Mouse (Mus musculus) CH12.LX (cell line): ENCODE measurements around the gene Xylt1. TPM values are rescaled to one million over a fixed set of nuclear protein-coding genes. Genes with fewer than 3 reads are reported as not detected.

Source experiments
- DNase-seq: peaks from one replicate; pipeline ENCODE4 v3.0.0-alpha.2; 2013; ENCODE audit errors: extremely low read depth
- H3K27ac ChIP-seq: 2 replicates; pipeline ENCODE4 v1.5.1; 2012; ENCODE audit warnings: low read depth, mild to moderate bottlenecking, control low read depth, moderate library complexity; ENCODE audit not compliant: insufficient read depth
- H3K27me3 ChIP-seq: replicated peaks from 2 replicates; pipeline ENCODE3; 2012; ENCODE audit warnings: inconsistent platforms
- H3K36me3 ChIP-seq, 2 experiments: replicated peaks in 1 of 2; 2 replicates each; pipeline versions ENCODE3 to v1.6.1; 2012; ENCODE audit warnings: inconsistent platforms in 1 of 2, low read length in 1 of 2, mild to moderate bottlenecking in 1 of 2, mixed read lengths in 1 of 2, moderate library complexity in 1 of 2; ENCODE audit not compliant: control insufficient read depth in 1 of 2, insufficient read depth in 1 of 2
- H3K4me1 ChIP-seq, 2 experiments: 2 replicates each; pipeline ENCODE4 v1.6.1; 2012; ENCODE audit warnings: inconsistent platforms in 1 of 2, moderate library complexity in 1 of 2; ENCODE audit not compliant: insufficient read depth in 2 of 2, control insufficient read depth in 1 of 2
- H3K4me2 ChIP-seq: 2 replicates; pipeline ENCODE4 v1.6.1; 2012; ENCODE audit warnings: low read depth, mild to moderate bottlenecking, control low read depth; ENCODE audit not compliant: poor library complexity, insufficient read depth, severe bottlenecking
- H3K4me3 ChIP-seq, 3 experiments: fragments of 150-350 bp in 1 of 3; sonication (generic) in 1 of 3; replicated peaks in 1 of 3; 2 replicates each; pipeline versions ENCODE3 to v1.5.1; 2011 to 2012; ENCODE audit warnings: low read depth in 2 of 3, low read length in 2 of 3, mild to moderate bottlenecking in 2 of 3, moderate library complexity in 2 of 3, control low read depth in 1 of 3, improper control_type of control experiment in 1 of 3, inconsistent platforms in 1 of 3, mixed read lengths in 1 of 3; ENCODE audit not compliant: poor library complexity in 1 of 3
- H3K79me2 ChIP-seq: replicated peaks from 2 replicates; pipeline ENCODE4 v1.6.1; 2012; ENCODE audit warnings: mild to moderate bottlenecking, moderate library complexity; ENCODE audit not compliant: control insufficient read depth, poor library complexity, insufficient read depth, severe bottlenecking; ENCODE audit errors: extremely low read depth
- H3K9ac ChIP-seq: 2 replicates; pipeline ENCODE4 v1.6.1; 2012; ENCODE audit warnings: low read depth, mild to moderate bottlenecking, control low read depth, moderate library complexity; ENCODE audit not compliant: insufficient read depth
- H3K9me3 ChIP-seq: replicated peaks from 2 replicates; pipeline ENCODE3; 2012; ENCODE audit warnings: low read length, inconsistent platforms, mixed read lengths
- CHD1 ChIP-seq: IDR thresholded peaks from 2 replicates; pipeline ENCODE4 v1.6.1; 2012; ENCODE audit warnings: low read depth, low read length, improper control_type of control experiment, inconsistent platforms
- EP300 ChIP-seq: IDR thresholded peaks from 2 replicates; pipeline ENCODE4 v1.6.1; 2011; ENCODE audit warnings: low read length, improper control_type of control experiment
- GABPA ChIP-seq: IDR thresholded peaks from 2 replicates; pipeline ENCODE4 v1.6.1; 2012; ENCODE audit warnings: low read depth, low read length, improper control_type of control experiment, inconsistent platforms; ENCODE audit not compliant: insufficient replicate concordance
- HCFC1 ChIP-seq: IDR thresholded peaks from 2 replicates; pipeline ENCODE4 v1.6.1; 2012; ENCODE audit warnings: low read depth, mild to moderate bottlenecking, inconsistent platforms, low read length, improper control_type of control experiment
- IRF4 ChIP-seq: IDR thresholded peaks from 2 replicates; pipeline ENCODE4 v1.6.1; 2014; ENCODE audit warnings: low read depth, mild to moderate bottlenecking, inconsistent platforms, low read length, improper control_type of control experiment
- KAT2A ChIP-seq: IDR thresholded peaks from 2 replicates; pipeline ENCODE4 v1.6.1; 2012; ENCODE audit warnings: low read length, improper control_type of control experiment, inconsistent platforms; ENCODE audit not compliant: insufficient replicate concordance
- MAX ChIP-seq: IDR thresholded peaks from 2 replicates; pipeline ENCODE4 v1.6.1; 2011; ENCODE audit warnings: low read length, improper control_type of control experiment
- MEF2A ChIP-seq: IDR thresholded peaks from 2 replicates; pipeline ENCODE4 v1.6.1; 2014; ENCODE audit warnings: low read depth, mild to moderate bottlenecking, inconsistent platforms, low read length, improper control_type of control experiment, borderline replicate concordance
- MYC ChIP-seq: IDR thresholded peaks from 2 replicates; pipeline ENCODE4 v1.6.1; 2011; ENCODE audit warnings: low read depth, mild to moderate bottlenecking, improper control_type of control experiment, low read length
- NRF1 ChIP-seq: IDR thresholded peaks from 2 replicates; pipeline ENCODE4 v1.6.1; 2014; ENCODE audit warnings: low read depth, mild to moderate bottlenecking, inconsistent platforms, low read length, improper control_type of control experiment, moderate library complexity
- PAX5 ChIP-seq: IDR thresholded peaks from 2 replicates; pipeline ENCODE4 v1.6.1; 2012; ENCODE audit warnings: low read length, inconsistent platforms, mixed read lengths
- POLR2A ChIP-seq: IDR thresholded peaks from 2 replicates; pipeline ENCODE4 v1.6.1; 2011; ENCODE audit warnings: low read depth, mild to moderate bottlenecking, improper control_type of control experiment, low read length
- RCOR1 ChIP-seq: conservative IDR thresholded peaks from 2 replicates; pipeline ENCODE4 v1.6.1; 2012; ENCODE audit warnings: low read depth, mild to moderate bottlenecking, inconsistent platforms, low read length, improper control_type of control experiment
- SIN3A ChIP-seq: IDR thresholded peaks from 2 replicates; pipeline ENCODE4 v1.6.1; 2012; ENCODE audit warnings: low read length, improper control_type of control experiment, inconsistent platforms
- SMC3 ChIP-seq: IDR thresholded peaks from 2 replicates; pipeline ENCODE4 v1.6.1; 2011; ENCODE audit warnings: low read depth, low read length, improper control_type of control experiment
- TCF12 ChIP-seq: IDR thresholded peaks from 2 replicates; pipeline ENCODE4 v1.6.1; 2014; ENCODE audit warnings: low read depth, mild to moderate bottlenecking, inconsistent platforms, low read length, improper control_type of control experiment
- UBTF ChIP-seq: IDR thresholded peaks from 2 replicates; pipeline ENCODE4 v1.6.1; 2012; ENCODE audit warnings: low read depth, mild to moderate bottlenecking, inconsistent platforms, low read length, improper control_type of control experiment, moderate library complexity
- dilution Hi-C: fragments of 300-500 bp; cut with MboI; formaldehyde crosslinking; loops from 2 replicates; pipeline ENCODE4 v1.14.3; 2020; ENCODE audit warnings: low sequenced_read_pairs; ENCODE audit not compliant: extremely low pct_unique_long_range_greater_than_20kb, extremely low pct_ligation_motif_present
- in situ Hi-C: fragments of 300-500 bp; cut with MboI; formaldehyde crosslinking; loops from 3 replicates; pipeline ENCODE4 v1.14.3; 2019; ENCODE audit warnings: low sequenced_read_pairs, low pct_ligation_motif_present, low pct_unique_long_range_greater_than_20kb, mixed read lengths
- polyA plus RNA-seq: library from polyadenylated mRNA; unstranded; fragments of >175 nt; gene quantifications from 2 replicates; pipeline ENCODE4 v1.2.1, GENCODE M21; 2012; ENCODE audit warnings: low read depth; ENCODE audit not compliant: insufficient read length
- total RNA-seq, 2 experiments: library from RNA; depleted of rRNA; stranded (reverse); fragments of 300-350 nt in 1 of 2; fragments of >200 nt in 1 of 2; gene quantifications; 2 replicates each; pipeline ENCODE4 v1.2.3; 2012 to 2014

Xylt1 gene
- total and polyA plus RNA-seq, 3 experiments: 0.38 to 0.84 (median 0.38) TPM

- Histone ChIP-seq H3K9me3 (no peaks in the 10 kb centered on the region), H3K4me1 (peaks cover 0 to 17% of the 10 kb centered on the region in 2 experiments; a peak in 2 of 4 replicates), H3K27ac (no peak overlapping the region), H3K4me2 (no peak overlapping the region), H3K79me2 (no peaks in the 10 kb centered on the region), H3K9ac (no peak overlapping the region), H3K36me3 (no peaks in the 10 kb centered on the region), H3K27me3 (no peaks in the 10 kb centered on the region), H3K4me3 (no peak overlapping the region)
- in situ Hi-C loops: no loop called here
- TF ChIP-seq TCF12 (no peak), RCOR1 (no peak), NRF1 (no peak)
- dilution Hi-C loops: no loop called here
- DNase-seq: no peak
Measured at GRCm38 (mm10) chr7:117636713-117637112, 255.9 kb downstream of the Xylt1 start.

- H3K9ac ChIP-seq: no peak overlapping the region
- no peak overlapping the region for H3K27ac ChIP-seq
- H3K4me1 ChIP-seq: peaks cover 0 to 17% of the 10 kb centered on the region in 2 experiments; a peak in 2 of 4 replicates
- no peak overlapping the region for H3K4me2 ChIP-seq
- H3K79me2 ChIP-seq: no peaks in the 10 kb centered on the region
- TF ChIP-seq RCOR1 (no peak), KAT2A (no peak), MYC (no peak), MEF2A (no peak), NRF1 (no peak)
- no peaks in the 10 kb centered on the region for H3K9me3 ChIP-seq
- H3K27me3 ChIP-seq: no peaks in the 10 kb centered on the region
- no peak overlapping the region for H3K4me3 ChIP-seq
- in situ Hi-C loops: no loop called here
- H3K36me3 ChIP-seq: no peaks in the 10 kb centered on the region
- dilution Hi-C loops: no loop called here
- no peak for DNase-seq
Measured at GRCm38 (mm10) chr7:117637997-117638396, 257.2 kb downstream of the Xylt1 start.

- dilution Hi-C loops (no loop called here), in situ Hi-C loops (no loop called here)
Measured at GRCm38 (mm10) chr7:117652637-117653036, 271.9 kb downstream of the Xylt1 start.

More at GRCm38 (mm10) chr7:117652637-117653036, 271.9 kb downstream of the Xylt1 start:
- no peak overlapping the region for H3K27ac ChIP-seq
- H3K27me3 ChIP-seq: no peaks in the 10 kb centered on the region
- H3K4me1 ChIP-seq: no peaks in the 10 kb centered on the region
- no peaks in the 10 kb centered on the region for H3K79me2 ChIP-seq
- H3K36me3 ChIP-seq: no peaks in the 10 kb centered on the region
- no peak for DNase-seq
- no peak overlapping the region for H3K9ac ChIP-seq
- no peaks in the 10 kb centered on the region for H3K9me3 ChIP-seq
- no peak overlapping the region for H3K4me2 ChIP-seq
- TF ChIP-seq MYC (no peak), TCF12 (no peak), HCFC1 (no peak), EP300 (no peak), PAX5 (no peak), UBTF (no peak), GABPA (no peak), IRF4 (no peak), CHD1 (no peak), MAX (no peak), SIN3A (no peak), POLR2A (no peak), SMC3 (no peak)
- no peak overlapping the region for H3K4me3 ChIP-seq
